In genomic region chr6:83660821-83661220, GRCm38 (mm10) we compare ENCODE assay signal across 30 mouse cellular contexts. TPM values are rescaled to one million over a fixed set of nuclear protein-coding genes. Genes with fewer than 3 reads are reported as not detected.
"Had no signal": no experiment of that assay in that cellular context is flagged by ENCODE, and none has a peak within 500 bp of the region (broad histone marks: within the 10 kb centered on the region; RNA-seq: fewer than 3 reads in every experiment).

No protein-coding gene starts in this region.

- DNase-seq: kidney, adult 18-20 months; kidney, adult 9 months; kidney, postnatal 14 days; kidney, postnatal 4 days; left cerebral cortex, postnatal 4 days; lung, adult 18-20 months; lung, postnatal 10 days; lung, postnatal 36 days; midbrain, embryonic 14.5 days; right cerebral cortex, adult 18-20 months; right cerebral cortex, postnatal 14 days; right cerebral cortex, postnatal 4 days had no signal

- H3K36me3 ChIP-seq: intestine, embryonic 15.5 days; limb, embryonic 12.5 days; limb, embryonic 15.5 days; liver, embryonic 12.5 days; liver, embryonic 15.5 days; lung, embryonic 15.5 days; midbrain, embryonic 10.5 days; neural tube, embryonic 12.5 days; neural tube, embryonic 15.5 days had no signal

- H3K4me1 ChIP-seq: intestine, embryonic 15.5 days; limb, embryonic 12.5 days; limb, embryonic 15.5 days; liver, embryonic 12.5 days; liver, embryonic 15.5 days; lung, embryonic 15.5 days; midbrain, embryonic 10.5 days; neural tube, embryonic 12.5 days; neural tube, embryonic 15.5 days had no signal

- H3K27me3 ChIP-seq: intestine, embryonic 15.5 days; limb, embryonic 12.5 days; limb, embryonic 15.5 days; liver, embryonic 12.5 days; liver, embryonic 15.5 days; lung, embryonic 15.5 days; neural tube, embryonic 12.5 days; neural tube, embryonic 15.5 days had no signal

- H3K27ac ChIP-seq: intestine, embryonic 15.5 days; limb, embryonic 12.5 days; limb, embryonic 15.5 days; liver, embryonic 12.5 days; liver, embryonic 15.5 days; lung, embryonic 15.5 days; midbrain, embryonic 10.5 days; neural tube, embryonic 12.5 days; neural tube, embryonic 15.5 days; stomach, postnatal 0 days had no signal

- H3K9ac ChIP-seq: intestine, embryonic 15.5 days; limb, embryonic 12.5 days; limb, embryonic 15.5 days; liver, embryonic 12.5 days; liver, embryonic 15.5 days; lung, embryonic 15.5 days; neural tube, embryonic 12.5 days; neural tube, embryonic 15.5 days had no signal

- H3K4me3 ChIP-seq: intestine, embryonic 15.5 days; limb, embryonic 12.5 days; limb, embryonic 15.5 days; liver, embryonic 12.5 days; liver, embryonic 15.5 days; lung, embryonic 15.5 days; megakaryocyte, embryonic 14.5 days; midbrain, embryonic 10.5 days; neural tube, embryonic 12.5 days; neural tube, embryonic 15.5 days had no signal

RNA-seq across cellular contexts. Expression of gene Clec4f, which starts 4.8 kb away (rescaled TPM):
- total RNA-seq: layer of hippocampus, adult 18-20 months; layer of hippocampus, postnatal 14 days; left cerebral cortex, adult 8-10 months; left cerebral cortex, postnatal 14 days; midbrain, postnatal 0 days had no signal
- polyA plus RNA-seq: limb, embryonic 12.5 days; limb, embryonic 15.5 days; lung, embryonic 15.5 days; midbrain, embryonic 10.5 days; neural tube, embryonic 12.5 days; neural tube, embryonic 15.5 days; stomach, embryonic 14.5 days had no signal

RNA-seq across cellular contexts. Expression of gene Cd207, which starts 16.8 kb away (rescaled TPM):
- total RNA-seq: layer of hippocampus, adult 18-20 months; layer of hippocampus, postnatal 14 days; left cerebral cortex, postnatal 14 days; left cerebral cortex, postnatal 4 days had no signal
- polyA plus RNA-seq: intestine, embryonic 15.5 days; kidney, embryonic 16.5 days; limb, embryonic 12.5 days; limb, embryonic 15.5 days; lung, embryonic 15.5 days; midbrain, embryonic 10.5 days; midbrain, embryonic 14.5 days; midbrain, postnatal 0 days; neural tube, embryonic 12.5 days; neural tube, embryonic 15.5 days; stomach, embryonic 14.5 days; stomach, postnatal 0 days had no signal

RNA-seq across cellular contexts. Expression of gene Vax2, which starts 50.2 kb away (rescaled TPM):
- total RNA-seq: layer of hippocampus, adult 18-20 months; layer of hippocampus, postnatal 14 days; left cerebral cortex, adult 8-10 months; left cerebral cortex, postnatal 14 days; left cerebral cortex, postnatal 4 days; midbrain, postnatal 0 days had no signal
- polyA plus RNA-seq: intestine, embryonic 15.5 days; kidney, embryonic 16.5 days; liver, embryonic 12.5 days; liver, embryonic 15.5 days; lung, embryonic 15.5 days; midbrain, postnatal 0 days; neural tube, embryonic 15.5 days; stomach, embryonic 14.5 days; stomach, postnatal 0 days had no signal
